In genomic region chr11:69681314-69682208, GRCm38 (mm10) we compare ENCODE assay signal across 7 mouse cellular contexts. TPM values are rescaled to one million over a fixed set of nuclear protein-coding genes. Genes with fewer than 3 reads are reported as not detected.
DNase-seq lines count a peak whose midpoint lies in the region; ATAC-seq lines count a peak whose summit lies in the region.

Gene Senp3 (minus strand): TSS chr11:69682084.

- peaks cover 8% of the 10 kb centered on the region; the same call in 1 of the 2 replicates for H3K36me3 ChIP-seq in intestine, embryonic 16.5 days (ENCODE audit: control insufficient read depth, insufficient read depth, low read length)
- peaks cover 9% of the 10 kb centered on the region for H3K36me3 ChIP-seq in midbrain, embryonic 11.5 days (ENCODE audit: control insufficient read depth, insufficient read depth, low read length)

- H3K4me3 ChIP-seq in intestine, embryonic 16.5 days (ENCODE audit: low read length), result peak within 1 kb of the TSS; percentile 84
- H3K4me3 ChIP-seq in midbrain, embryonic 11.5 days (ENCODE audit: low read depth, low read length), result peak within 1 kb of the TSS; percentile 84

- intact Hi-C loops in left cerebral cortex, postnatal 36 days (cut with DNase I), result loop anchor here (1.0 to 5.0 kb wide), 4 partner anchors 9 to 221 kb away; partner anchors contain the start of genes 2810408A11Rik, Eif4a1 and Neurl4

- peak within 1 kb of the TSS; percentile 92 for H3K27ac ChIP-seq in intestine, embryonic 16.5 days (ENCODE audit: low read length)
- peak within 1 kb of the TSS; percentile 77 for H3K27ac ChIP-seq in midbrain, embryonic 11.5 days (ENCODE audit: low read depth, low read length)

- under 1% methylated on average over 73 of the region's 80 CpGs for WGBS in intestine, embryonic 16.5 days
- WGBS in midbrain, embryonic 11.5 days, result 1% methylated on average over 78 of the region's 80 CpGs

- peak within 1 kb of the TSS; percentile 84 for H3K9ac ChIP-seq in intestine, embryonic 16.5 days (ENCODE audit: low read depth, low read length)
- H3K9ac ChIP-seq in midbrain, embryonic 11.5 days (ENCODE audit: low read length), result peak within 1 kb of the TSS; percentile 88

- ATAC-seq in intestine, embryonic 16.5 days, result peak; percentile 93
- ATAC-seq in midbrain, embryonic 11.5 days (ENCODE audit: low FRiP score), result peak; percentile 95

- peak; percentile 98 for DNase-seq in adrenal gland, adult 2 months
- peak; percentile 94 for DNase-seq in embryo, embryonic 11.5 days (ENCODE audit: low read depth, low spot score)
- peak; percentile 94 to 97 for DNase-seq in gastrocnemius, postnatal 4 days (ENCODE audit: low spot score in 2 of 2)
- peak; percentile 97 to 99 for DNase-seq in left cerebral cortex, postnatal 36 days (ENCODE audit: low spot score in 2 of 2)
- peak; percentile 100 for DNase-seq in midbrain, embryonic 11.5 days (ENCODE audit: low spot score, missing footprints)
- peak; percentile 97 for DNase-seq in skeletal muscle tissue, adult 2 months (ENCODE audit: low read depth, low spot score)

- no peaks in the 10 kb centered on the region for H3K9me3 ChIP-seq in intestine, embryonic 16.5 days (ENCODE audit: control insufficient read depth, low read length)
- no peaks in the 10 kb centered on the region for H3K9me3 ChIP-seq in midbrain, embryonic 11.5 days (ENCODE audit: control insufficient read depth, low read length)

- peak within 1 kb of the TSS; percentile 90 for H3K4me2 ChIP-seq in intestine, embryonic 16.5 days (ENCODE audit: low read depth, low read length)
- H3K4me2 ChIP-seq in midbrain, embryonic 11.5 days, result peak within 1 kb of the TSS; percentile 93

- H3K4me1 ChIP-seq in intestine, embryonic 16.5 days (ENCODE audit: control insufficient read depth, insufficient read depth, low read length), result peaks cover 36% of the 10 kb centered on the region
- H3K4me1 ChIP-seq in midbrain, embryonic 11.5 days (ENCODE audit: control insufficient read depth, insufficient read depth, low read length), result peaks cover 16% of the 10 kb centered on the region

- H3K27me3 ChIP-seq in intestine, embryonic 16.5 days (replicated peaks; ENCODE audit: control insufficient read depth, insufficient read depth, low read length), result no peaks in the 10 kb centered on the region
- no peaks in the 10 kb centered on the region for H3K27me3 ChIP-seq in midbrain, embryonic 11.5 days (ENCODE audit: control insufficient read depth, insufficient read depth, low read length)

RNA-seq across cellular contexts. Expression of gene Senp3, which starts in this region (rescaled TPM):
- total RNA-seq in adrenal gland, adult 2 months (2021), result 10 to 100 TPM; 65.5 to 75.5 TPM
- polyA plus RNA-seq in adrenal gland, adult 2 months (2012; rRNA removed), result 34.3 and 37.5 TPM in 2 replicates
- 10 to 100 TPM; 43.5 to 45.9 TPM for total RNA-seq in gastrocnemius, postnatal 4 days (2021)
- polyA plus RNA-seq in intestine, embryonic 16.5 days (2015; fragmentation: Nextera tagmentation; extraction: Ambion mirVana), result 51.8 and 60.3 TPM in 2 replicates
- 100 to 1,000 TPM in 1 of 2 experiments, 10 to 100 TPM in 1; 84.3 to 114 TPM for total RNA-seq in left cerebral cortex, postnatal 36 days (2021)
- polyA plus RNA-seq in midbrain, embryonic 11.5 days (2014; fragmentation: Nextera tagmentation; extraction: Ambion mirVana), result 80.6 and 90.8 TPM in 2 replicates

Comparison
In these comparisons a context has a peak if more than half of its experiments do, and no peak if none do; other contexts are left out.
1. Peak in every context shown above with its lines: DNase-seq, ATAC-seq, H3K4me3 ChIP-seq and H3K27ac ChIP-seq.